Mouse (Mus musculus): ENCODE measurements around the gene Acy3.

The Acy3 gene

GRCm38 (mm10) chr19:3975866-3976265, 10.5 kb upstream of the Acy3 start:
- no peak for DNase-seq

DNA sequence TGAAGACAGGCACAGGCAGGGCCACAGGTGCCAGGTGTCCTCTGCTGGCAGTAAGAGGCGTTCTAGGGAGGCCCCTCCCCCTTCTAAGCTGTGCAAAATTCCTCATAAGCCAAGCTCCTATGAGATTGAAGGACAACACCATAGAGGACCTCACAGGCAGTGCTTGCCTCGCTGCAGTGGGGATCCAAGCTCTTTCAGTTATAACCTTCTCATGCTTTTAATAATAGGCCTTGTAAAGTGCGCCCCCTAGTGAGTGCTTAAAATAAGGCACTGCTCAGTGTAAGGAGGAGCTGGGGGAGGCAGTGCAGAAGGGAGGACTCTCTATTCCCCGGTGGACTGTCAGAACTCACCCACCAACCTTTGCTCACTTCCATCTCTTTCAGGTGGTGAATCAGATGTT, 6.1 kb upstream of the Acy3 start:
- peak; percentile 81 to 93 for DNase-seq

- DNase-seq, result no peak
Measured at GRCm38 (mm10) chr19:3980917-3981316, 5.5 kb upstream of the Acy3 start.

GRCm38 (mm10) chr19:3983527-3984200, 2.7 kb upstream of the Acy3 start:
- DNase-seq, result peak in 1 of 2 experiments; percentile 68

- peak; percentile 82 to 96 for DNase-seq
Measured at GRCm38 (mm10) chr19:3985261-3985681, 1.1 kb upstream of the Acy3 start.

DNA sequence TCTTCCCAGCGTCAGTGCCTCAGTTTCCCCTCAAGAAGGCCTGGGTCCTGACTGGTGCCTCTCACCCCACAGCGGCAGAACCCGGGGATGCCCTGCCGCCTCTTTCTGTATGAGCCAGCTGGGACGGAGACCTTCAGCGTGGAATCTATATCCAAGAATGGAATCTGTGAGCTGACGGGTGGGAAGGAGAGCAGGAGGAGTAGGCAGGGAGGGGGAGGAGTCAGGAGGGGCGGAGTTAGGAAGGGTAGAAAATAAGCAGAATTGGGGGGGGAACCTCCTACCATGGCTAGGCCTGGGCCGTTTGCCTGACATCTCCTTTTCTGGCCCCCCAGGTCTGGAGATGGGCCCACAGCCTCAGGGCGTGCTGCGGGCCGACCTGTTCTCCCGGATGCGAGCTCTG, 1.7 kb downstream of the Acy3 start:
- DNase-seq, result peak; percentile 32 to 59

DNA sequence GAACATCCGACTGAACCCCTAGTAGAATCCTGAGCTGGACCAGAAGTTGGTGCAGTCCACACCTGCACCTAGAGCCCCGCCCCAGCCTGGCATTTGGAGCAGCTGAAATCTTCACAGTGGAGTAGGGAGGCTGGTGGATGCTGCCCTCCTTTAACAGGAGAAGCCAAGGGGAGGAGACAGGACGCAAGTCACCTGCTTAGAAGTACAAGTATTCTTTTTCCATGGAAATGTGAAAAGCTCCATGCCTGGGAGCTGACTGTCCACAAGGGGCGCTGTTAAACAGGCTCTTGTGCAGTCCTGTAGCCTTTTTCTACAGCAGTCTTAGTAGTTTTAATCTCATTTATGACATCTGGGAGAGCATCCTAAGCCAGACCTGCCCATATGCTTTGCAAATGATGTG, 2.4 kb downstream of the Acy3 start:
- peak; percentile 29 to 60 for DNase-seq

- DNase-seq, result peak in 1 of 2 experiments; percentile 45
Measured at GRCm38 (mm10) chr19:3990804-3991203, 4.4 kb downstream of the Acy3 start.

GRCm38 (mm10) chr19:3991562-3991961, 5.2 kb downstream of the Acy3 start:
- DNase-seq, result peak in 1 of 2 experiments; percentile 47

DNA sequence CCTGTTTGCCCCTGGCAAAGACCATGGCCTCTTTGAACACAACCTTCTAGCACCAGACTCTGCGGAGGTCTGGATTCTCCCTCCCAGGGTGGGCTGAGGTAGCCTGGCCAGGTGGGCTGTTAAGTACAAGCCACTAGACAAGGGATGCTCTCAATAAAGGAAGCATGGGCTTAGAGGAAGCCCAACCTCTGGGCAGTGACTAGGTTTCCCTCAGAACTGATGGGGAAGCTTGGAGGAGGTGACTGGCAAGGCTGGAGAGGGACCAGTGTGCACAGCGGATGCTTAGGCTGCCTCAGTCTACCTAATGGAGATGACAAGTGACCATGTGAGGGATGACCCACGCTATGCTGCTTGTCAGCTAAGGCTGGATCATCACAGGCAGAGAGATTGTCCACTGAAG, 5.6 kb downstream of the Acy3 start:
- DNase-seq, result peak in 1 of 2 experiments; percentile 42

DNA sequence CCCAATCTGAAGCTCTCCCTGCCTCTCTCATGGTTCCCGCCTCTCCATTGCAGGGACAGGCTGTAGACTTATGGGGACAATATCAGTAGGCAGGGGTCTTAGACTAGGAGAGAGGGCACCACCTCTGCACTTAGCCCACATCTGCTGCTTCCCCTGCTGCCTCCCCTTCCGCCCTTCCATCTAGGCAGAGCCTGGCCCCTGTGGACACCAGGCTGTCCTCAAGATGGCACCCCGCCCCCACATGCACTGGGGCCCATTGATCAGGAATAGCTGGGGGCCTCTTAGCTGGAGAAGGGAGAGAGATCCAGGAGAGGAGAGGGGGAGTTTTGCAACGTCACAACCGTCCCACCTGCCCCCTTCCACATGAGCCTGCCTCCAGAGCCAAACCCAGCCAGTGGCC, 6.0 kb downstream of the Acy3 start, which contains the start of gene Tbx10:
TSS of gene Tbx10 (plus strand) at position 337 of the 400 bp plus-strand sequence.
- peak in 1 of 2 experiments; percentile 50 for DNase-seq

DNA sequence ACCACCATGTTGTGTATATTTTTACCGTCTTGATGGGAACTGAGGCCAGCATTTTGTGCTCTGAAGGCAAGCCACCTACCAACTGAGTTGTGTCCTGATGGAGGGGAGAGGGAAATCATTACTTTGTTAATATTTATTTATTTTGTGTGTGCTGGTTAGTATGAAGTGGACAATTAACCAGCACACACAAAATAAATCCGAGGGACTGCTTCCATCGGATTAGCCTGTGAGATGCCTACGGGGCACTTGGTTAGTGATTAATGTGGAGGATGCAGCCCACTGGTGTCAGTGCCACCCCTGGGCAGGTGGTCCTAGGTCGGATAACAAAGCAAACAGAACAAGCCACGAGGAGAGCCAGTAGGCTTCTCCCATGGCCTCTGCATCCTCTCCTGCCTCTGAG, 8.6 kb downstream of the Acy3 start:
- peak in 1 of 2 experiments; percentile 57 for DNase-seq

DNA sequence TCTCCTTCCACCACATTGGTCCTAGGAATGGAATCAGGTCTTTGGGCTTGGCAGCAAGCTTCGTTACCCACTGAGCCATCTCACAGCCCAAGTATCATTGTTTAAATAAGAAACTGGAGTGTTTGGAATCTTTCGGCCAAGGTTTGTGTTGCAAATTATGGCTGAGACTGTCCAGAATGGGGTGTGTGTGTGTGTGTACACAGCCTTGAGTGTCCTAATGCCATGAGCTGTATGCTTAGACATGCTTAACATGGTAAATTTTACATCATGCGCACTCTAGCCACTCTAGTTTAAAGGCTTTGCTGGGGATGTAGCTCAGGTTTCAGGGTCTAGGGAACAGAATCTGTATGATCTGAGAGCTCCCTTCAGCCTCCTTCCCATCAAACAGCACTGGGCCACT, 9.1 kb downstream of the Acy3 start:
- DNase-seq, result no peak

DNA sequence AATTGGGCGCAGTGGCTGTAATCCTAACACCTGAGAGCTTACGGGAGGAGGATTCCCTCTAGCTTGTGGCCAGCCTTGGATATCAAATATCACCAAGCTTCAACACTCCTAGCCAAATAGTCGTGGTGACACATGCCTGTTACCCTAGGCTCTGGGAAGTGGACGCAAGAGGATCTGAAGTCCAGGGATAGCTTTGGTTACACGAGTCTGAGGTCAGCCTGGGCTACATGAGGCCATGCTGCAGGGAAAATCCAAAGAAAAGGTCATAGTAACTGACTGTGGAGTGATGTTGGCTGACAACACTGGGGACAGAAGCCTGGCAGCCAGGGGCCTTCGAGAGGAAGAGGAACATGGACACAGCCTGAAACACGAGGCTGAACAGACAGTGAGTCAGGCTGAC, 9.7 kb downstream of the Acy3 start:
- no peak for DNase-seq

GRCm38 (mm10) chr19:3996747-3997146, 10.4 kb downstream of the Acy3 start:
- DNase-seq, result peak; percentile 47 to 79

- DNase-seq, result peak in 1 of 2 experiments; percentile 65
Measured at GRCm38 (mm10) chr19:3997231-3997630, 10.9 kb downstream of the Acy3 start.

GRCm38 (mm10) chr19:3998335-3998734, 12.0 kb downstream of the Acy3 start:
- DNase-seq, result peak in 1 of 2 experiments; percentile 34

- peak in 1 of 2 experiments; percentile 37 for DNase-seq
Measured at GRCm38 (mm10) chr19:3999121-3999730, 12.9 kb downstream of the Acy3 start.

GRCm38 (mm10) chr19:4000119-4000900, 13.9 kb downstream of the Acy3 start, which contains the start of the genes Nudt8 and Gm49405:
Gene Nudt8 (plus strand): TSS chr19:4000580.
Gene Gm49405 (plus strand): TSS chr19:4000626.
- peak; percentile 98 to 99 for DNase-seq

DNA sequence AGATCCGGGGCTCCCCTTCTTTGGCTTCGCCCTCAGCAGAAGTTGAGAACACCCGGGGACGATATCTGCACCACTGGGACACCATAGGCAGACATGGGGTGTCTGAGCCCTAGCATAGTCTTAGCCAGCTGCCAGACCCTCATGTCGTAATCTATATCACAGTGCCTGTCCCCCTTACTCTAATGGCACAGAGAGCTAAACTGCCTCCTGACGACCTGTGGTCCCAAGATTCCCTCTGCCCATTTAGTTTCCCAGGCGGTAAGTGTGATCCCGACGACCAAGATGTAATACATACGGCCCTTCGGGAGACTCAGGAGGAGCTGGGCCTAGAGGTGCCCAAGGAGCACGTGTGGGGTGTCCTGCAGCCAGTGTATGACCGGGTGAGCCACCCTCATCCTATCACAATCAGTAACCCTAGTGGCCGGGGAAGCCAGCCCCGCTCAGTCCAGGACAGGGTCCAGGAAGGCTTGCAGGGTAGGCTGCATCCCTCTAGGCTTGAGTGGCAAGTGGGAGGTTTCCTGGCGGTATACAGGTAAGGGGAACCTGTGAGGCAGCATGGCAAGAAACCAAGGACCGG, 14.7 kb downstream of the Acy3 start:
- peak in 1 of 2 experiments; percentile 56 for DNase-seq

- peak in 1 of 2 experiments; percentile 34 for DNase-seq
Measured at GRCm38 (mm10) chr19:4001752-4002151, 15.4 kb downstream of the Acy3 start.

GRCm38 (mm10) chr19:4003112-4003511, 16.7 kb downstream of the Acy3 start, which contains the start of gene Doc2g:
Gene Doc2g (plus strand): TSS chr19:4003313.
- peak in 1 of 2 experiments; percentile 20 for DNase-seq

- DNase-seq, result no peak
Measured at GRCm38 (mm10) chr19:4003641-4004040, 17.3 kb downstream of the Acy3 start.

Data from kidney, postnatal 25 days (tissue).